Mouse (Mus musculus) lung, embryonic 15.5 days (tissue): ENCODE measurements at regions not wholly inside any gene's neighbourhood (a gene's known extent, or its start where the extent isn't known, plus 50 kb on each side); places are given as distances from the start of the nearest gene placed in this dataset.

ENCODE experiments used
- ATAC-seq: fragments of 200-750 bp; cut with Nextera tagmentation; 2 replicates; pipeline ENCODE4 v1.8.0; 2017; ENCODE audit warnings: moderate number of reproducible peaks, borderline replicate concordance; ENCODE audit not compliant: low FRiP score, low TSS enrichment; ENCODE audit errors: extremely low read depth
- H3K27ac ChIP-seq: fragments of 300-500 bp; sonication (generic); 2 replicates; pipeline ENCODE4 v1.5.1; 2015; ENCODE audit warnings: moderate library complexity, mild to moderate bottlenecking, inconsistent platforms
- H3K27me3 ChIP-seq: fragments of 300-500 bp; sonication (generic); 2 replicates; pipeline ENCODE4 v1.6.1; 2015; ENCODE audit warnings: inconsistent platforms
- H3K36me3 ChIP-seq: fragments of 300-500 bp; sonication (generic); 2 replicates; pipeline ENCODE4 v1.6.1; 2015; ENCODE audit warnings: inconsistent platforms
- H3K4me1 ChIP-seq: fragments of 300-500 bp; sonication (generic); 2 replicates; pipeline ENCODE4 v1.6.1; 2015; ENCODE audit warnings: inconsistent platforms
- H3K4me2 ChIP-seq: fragments of 300-500 bp; sonication (generic); 2 replicates; pipeline ENCODE4 v1.6.1; 2015; ENCODE audit warnings: inconsistent platforms, mild to moderate bottlenecking, moderate library complexity
- H3K4me3 ChIP-seq: fragments of 300-500 bp; sonication (generic); 2 replicates; pipeline ENCODE4 v1.5.1; 2015; ENCODE audit warnings: mild to moderate bottlenecking, inconsistent platforms
- H3K9ac ChIP-seq: fragments of 300-500 bp; sonication (generic); 2 replicates; pipeline ENCODE4 v1.6.1; 2015; ENCODE audit warnings: inconsistent platforms
- H3K9me3 ChIP-seq: fragments of 300-500 bp; sonication (generic); 2 replicates; pipeline ENCODE4 v1.6.1; 2016; ENCODE audit warnings: inconsistent platforms
- WGBS: fragments of 180-500 bp; shearing (Covaris S2); methylation state at CpG from one replicate; pipeline ENCODE4 v1.1.7; 2015; 5-methylcytosine and 5-hydroxymethylcytosine counted together

GRCm38 (mm10) chr2:81089121-81089520 lies 472.1 kb downstream of the Nup35 start:
- no peak overlapping the region for H3K9ac ChIP-seq
- no peaks in the 10 kb centered on the region for H3K27me3 ChIP-seq
- no peaks in the 10 kb centered on the region for H3K4me1 ChIP-seq
- H3K4me2 ChIP-seq, result no peak overlapping the region
- no peak for ATAC-seq
- no peak overlapping the region for H3K4me3 ChIP-seq
- no peak overlapping the region for H3K27ac ChIP-seq
- H3K9me3 ChIP-seq, result no peaks in the 10 kb centered on the region
- H3K36me3 ChIP-seq, result no peaks in the 10 kb centered on the region

GRCm38 (mm10) chr2:81105834-81106233 lies 488.8 kb downstream of the Nup35 start:
- WGBS, result 28% methylated on average over 3 of the region's 3 CpGs
- no peaks in the 10 kb centered on the region for H3K36me3 ChIP-seq
- H3K27ac ChIP-seq, result no peak overlapping the region
- H3K4me2 ChIP-seq, result no peak overlapping the region
- H3K9ac ChIP-seq, result no peak overlapping the region
- no peak overlapping the region for H3K4me3 ChIP-seq
- no peaks in the 10 kb centered on the region for H3K4me1 ChIP-seq
- no peaks in the 10 kb centered on the region for H3K9me3 ChIP-seq
- H3K27me3 ChIP-seq, result no peaks in the 10 kb centered on the region
- ATAC-seq, result no peak

- Histone ChIP-seq H3K27me3 (no peaks in the 10 kb centered on the region), H3K9me3 (no peaks in the 10 kb centered on the region), H3K9ac (no peak overlapping the region), H3K4me2 (no peak overlapping the region), H3K4me3 (no peak overlapping the region), H3K36me3 (no peaks in the 10 kb centered on the region), H3K4me1 (no peaks in the 10 kb centered on the region), H3K27ac (no peak overlapping the region)
- 81% methylated on average over 2 of the region's 2 CpGs for WGBS
- no peak for ATAC-seq
Measured at GRCm38 (mm10) chr2:81118757-81119156, 501.7 kb downstream of the Nup35 start.

- H3K4me2 ChIP-seq, result no peak overlapping the region
- H3K4me3 ChIP-seq, result no peak overlapping the region
- no peak overlapping the region for H3K9ac ChIP-seq
- no peaks in the 10 kb centered on the region for H3K27me3 ChIP-seq
- no peak for ATAC-seq
- 54% methylated on average over 2 of the region's 2 CpGs for WGBS
- no peaks in the 10 kb centered on the region for H3K9me3 ChIP-seq
- H3K4me1 ChIP-seq, result no peaks in the 10 kb centered on the region
- no peaks in the 10 kb centered on the region for H3K36me3 ChIP-seq
- H3K27ac ChIP-seq, result no peak overlapping the region
Measured at GRCm38 (mm10) chr2:81120460-81121051, 503.5 kb downstream of the Nup35 start.

GRCm38 (mm10) chr2:81136473-81137082 lies 519.5 kb downstream of the Nup35 start:
- Histone ChIP-seq H3K4me2 (no peak overlapping the region), H3K9ac (no peak overlapping the region), H3K9me3 (no peaks in the 10 kb centered on the region), H3K27me3 (no peaks in the 10 kb centered on the region), H3K4me1 (no peaks in the 10 kb centered on the region), H3K27ac (no peak overlapping the region), H3K36me3 (no peaks in the 10 kb centered on the region), H3K4me3 (no peak overlapping the region)
- ATAC-seq, result peak; percentile 52; the same call in 1 of the 2 replicates
- WGBS, result 77% methylated on average over 2 of the region's 2 CpGs

GRCm38 (mm10) chr2:81143600-81143999 lies 526.6 kb downstream of the Nup35 start:
- WGBS, result 22% methylated on average over 4 of the region's 4 CpGs
- H3K36me3 ChIP-seq, result no peaks in the 10 kb centered on the region
- no peaks in the 10 kb centered on the region for H3K27me3 ChIP-seq
- no peak overlapping the region for H3K27ac ChIP-seq
- no peaks in the 10 kb centered on the region for H3K9me3 ChIP-seq
- H3K4me2 ChIP-seq, result no peak overlapping the region
- no peak overlapping the region for H3K9ac ChIP-seq
- H3K4me1 ChIP-seq, result no peaks in the 10 kb centered on the region
- peak; percentile 57; the same call in 1 of the 2 replicates for ATAC-seq
- H3K4me3 ChIP-seq, result no peak overlapping the region

GRCm38 (mm10) chr2:81146458-81146857 lies 529.4 kb downstream of the Nup35 start:
- H3K9ac ChIP-seq, result no peak overlapping the region
- H3K27me3 ChIP-seq, result no peaks in the 10 kb centered on the region
- peak; percentile 83; the same call in 1 of the 2 replicates for ATAC-seq
- no peak overlapping the region for H3K27ac ChIP-seq
- WGBS, result 43% methylated on average over 1 of the region's 1 CpGs
- H3K4me2 ChIP-seq, result no peak overlapping the region
- no peaks in the 10 kb centered on the region for H3K4me1 ChIP-seq
- no peak overlapping the region for H3K4me3 ChIP-seq
- no peaks in the 10 kb centered on the region for H3K36me3 ChIP-seq
- no peaks in the 10 kb centered on the region for H3K9me3 ChIP-seq

- Histone ChIP-seq H3K9me3 (no peaks in the 10 kb centered on the region), H3K4me3 (no peak overlapping the region), H3K9ac (no peak overlapping the region), H3K4me2 (no peak overlapping the region), H3K4me1 (no peaks in the 10 kb centered on the region), H3K36me3 (no peaks in the 10 kb centered on the region), H3K27ac (no peak overlapping the region), H3K27me3 (no peaks in the 10 kb centered on the region)
- ATAC-seq, result no peak
- 63% methylated on average over 1 of the region's 1 CpGs for WGBS
Measured at GRCm38 (mm10) chr2:81148112-81148511, 531.1 kb downstream of the Nup35 start.

- 84% methylated on average over 2 of the region's 2 CpGs for WGBS
- Histone ChIP-seq H3K27me3 (no peaks in the 10 kb centered on the region), H3K4me3 (no peak overlapping the region), H3K27ac (no peak overlapping the region), H3K4me2 (no peak overlapping the region), H3K9ac (no peak overlapping the region), H3K4me1 (no peaks in the 10 kb centered on the region), H3K36me3 (no peaks in the 10 kb centered on the region), H3K9me3 (no peaks in the 10 kb centered on the region)
- ATAC-seq, result no peak
Measured at GRCm38 (mm10) chr2:81182421-81182820, 565.4 kb downstream of the Nup35 start.

GRCm38 (mm10) chr2:81185976-81186375 lies 568.9 kb downstream of the Nup35 start:
- Histone ChIP-seq H3K9me3 (no peaks in the 10 kb centered on the region), H3K4me1 (no peaks in the 10 kb centered on the region), H3K9ac (no peak overlapping the region), H3K36me3 (no peaks in the 10 kb centered on the region), H3K27me3 (no peaks in the 10 kb centered on the region), H3K27ac (no peak overlapping the region), H3K4me2 (no peak overlapping the region), H3K4me3 (no peak overlapping the region)
- no peak for ATAC-seq

GRCm38 (mm10) chr2:81190831-81191230 lies 573.8 kb downstream of the Nup35 start:
- H3K27ac ChIP-seq, result no peak overlapping the region
- H3K9ac ChIP-seq, result no peak overlapping the region
- H3K4me3 ChIP-seq, result no peak overlapping the region
- no peak for ATAC-seq
- no peak overlapping the region for H3K4me2 ChIP-seq
- no peaks in the 10 kb centered on the region for H3K27me3 ChIP-seq
- WGBS, result 58% methylated on average over 1 of the region's 1 CpGs
- H3K4me1 ChIP-seq, result no peaks in the 10 kb centered on the region
- H3K36me3 ChIP-seq, result no peaks in the 10 kb centered on the region
- H3K9me3 ChIP-seq, result no peaks in the 10 kb centered on the region

- no peaks in the 10 kb centered on the region for H3K36me3 ChIP-seq
- H3K9ac ChIP-seq, result no peak overlapping the region
- H3K4me2 ChIP-seq, result no peak overlapping the region
- H3K27ac ChIP-seq, result no peak overlapping the region
- H3K4me1 ChIP-seq, result no peaks in the 10 kb centered on the region
- H3K27me3 ChIP-seq, result no peaks in the 10 kb centered on the region
- H3K9me3 ChIP-seq, result no peaks in the 10 kb centered on the region
- ATAC-seq, result no peak
- no peak overlapping the region for H3K4me3 ChIP-seq
Measured at GRCm38 (mm10) chr2:81200541-81200940, 583.5 kb downstream of the Nup35 start.
